Mouse (Mus musculus): Measurements from ENCODE around the gene Ccdc110. TPM values are rescaled to one million over a fixed set of nuclear protein-coding genes. Genes with fewer than 3 reads are reported as not detected.

Gene Ccdc110
- polyA plus RNA-seq, 1 experiment from 2014 or later, result not detected

- Histone ChIP-seq H3K9ac (ENCODE audit: low read length) (no peak overlapping the region), H3K4me2 (no peak overlapping the region), H3K9me3 (ENCODE audit: control insufficient read depth, low read length) (no peaks in the 10 kb centered on the region), H3K4me1 (ENCODE audit: control insufficient read depth, insufficient read depth, low read length) (no peaks in the 10 kb centered on the region), H3K27ac (ENCODE audit: low read depth, low read length) (no peak overlapping the region), H3K36me3 (ENCODE audit: control insufficient read depth, insufficient read depth, low read length) (no peaks in the 10 kb centered on the region), H3K4me3 (ENCODE audit: low read depth, low read length) (no peak overlapping the region), H3K27me3 (ENCODE audit: control insufficient read depth, insufficient read depth, low read length) (no peaks in the 10 kb centered on the region)
- WGBS, result 57% methylated on average over 2 of the region's 2 CpGs
- no peak for ATAC-seq (ENCODE audit: low FRiP score)
- DNase-seq (ENCODE audit: low spot score, missing footprints), result no peak
These were observed 16.2 kb downstream of the Ccdc110 start for GRCm38 (mm10) chr8:45950622-45951021.

GRCm38 (mm10) chr8:45970894-45971293 is 36.5 kb downstream of the Ccdc110 start:
- ATAC-seq (ENCODE audit: low FRiP score), result no peak
- H3K27me3 ChIP-seq (ENCODE audit: control insufficient read depth, insufficient read depth, low read length), result no peaks in the 10 kb centered on the region
- 94% methylated on average over 12 of the region's 12 CpGs for WGBS

GRCm38 (mm10) chr8:45973988-45974505 is 39.6 kb downstream of the Ccdc110 start:
- 75% methylated on average over 8 of the region's 8 CpGs for WGBS
- Histone ChIP-seq H3K9me3 (ENCODE audit: control insufficient read depth, low read length) (no peaks in the 10 kb centered on the region), H3K4me1 (ENCODE audit: control insufficient read depth, insufficient read depth, low read length) (peaks cover 7% of the 10 kb centered on the region), H3K4me3 (ENCODE audit: low read depth, low read length) (no peak overlapping the region), H3K27ac (ENCODE audit: low read depth, low read length) (no peak overlapping the region), H3K27me3 (ENCODE audit: control insufficient read depth, insufficient read depth, low read length) (no peaks in the 10 kb centered on the region), H3K36me3 (ENCODE audit: control insufficient read depth, insufficient read depth, low read length) (no peaks in the 10 kb centered on the region), H3K4me2 (no peak overlapping the region), H3K9ac (ENCODE audit: low read length) (no peak overlapping the region)
- no peak for ATAC-seq (ENCODE audit: low FRiP score)
- DNase-seq (ENCODE audit: low spot score, missing footprints), result no peak

More at GRCm38 (mm10) chr8:45970894-45971293, 36.5 kb downstream of the Ccdc110 start:
- Histone ChIP-seq H3K9ac (ENCODE audit: low read length) (no peak overlapping the region), H3K36me3 (ENCODE audit: control insufficient read depth, insufficient read depth, low read length) (no peaks in the 10 kb centered on the region), H3K27ac (ENCODE audit: low read depth, low read length) (no peak overlapping the region), H3K4me2 (no peak overlapping the region), H3K4me1 (ENCODE audit: control insufficient read depth, insufficient read depth, low read length) (peaks cover 3% of the 10 kb centered on the region), H3K4me3 (ENCODE audit: low read depth, low read length) (no peak overlapping the region), H3K9me3 (ENCODE audit: control insufficient read depth, low read length) (no peaks in the 10 kb centered on the region)
- peak; percentile 56 for DNase-seq (ENCODE audit: low spot score, missing footprints)

- ATAC-seq (ENCODE audit: low FRiP score) (peak; percentile 99), DNase-seq (ENCODE audit: low spot score, missing footprints) (peak; percentile 100)
- WGBS, result under 1% methylated on average over 57 of the region's 57 CpGs
- Histone ChIP-seq H3K27me3 (ENCODE audit: control insufficient read depth, insufficient read depth, low read length) (no peaks in the 10 kb centered on the region), H3K9me3 (ENCODE audit: control insufficient read depth, low read length) (no peaks in the 10 kb centered on the region), H3K4me2 (peak within 1 kb of the TSS; percentile 66), H3K9ac (ENCODE audit: low read length) (peak within 1 kb of the TSS; percentile 66), H3K36me3 (ENCODE audit: control insufficient read depth, insufficient read depth, low read length) (0 out of 2 replicates have a peak, but pooled peaks cover 2% of the 10 kb centered on the region), H3K4me1 (ENCODE audit: control insufficient read depth, insufficient read depth, low read length) (peaks cover 7% of the 10 kb centered on the region), H3K27ac (ENCODE audit: low read depth, low read length) (peak within 1 kb of the TSS; percentile 63), H3K4me3 (ENCODE audit: low read depth, low read length) (peak within 1 kb of the TSS; percentile 60)
These were observed 40.9 kb downstream of the Ccdc110 start, which contains the start of the genes 1700029J07Rik and Ufsp2 for GRCm38 (mm10) chr8:45975126-45975836. Gene 1700029J07Rik (minus strand): TSS chr8:45975252. Gene Ufsp2 (plus strand): TSS chr8:45975528.

- H3K9me3 ChIP-seq (ENCODE audit: control insufficient read depth, low read length), result no peaks in the 10 kb centered on the region
- ATAC-seq (ENCODE audit: low FRiP score) (peak; percentile 11), DNase-seq (ENCODE audit: low spot score, missing footprints) (no peak)
- H3K4me3 ChIP-seq (ENCODE audit: low read depth, low read length), result peak overlapping the region; percentile 60
- no peaks in the 10 kb centered on the region for H3K27me3 ChIP-seq (ENCODE audit: control insufficient read depth, insufficient read depth, low read length)
- H3K27ac ChIP-seq (ENCODE audit: low read depth, low read length), result no peak overlapping the region
- peaks cover 7% of the 10 kb centered on the region for H3K4me1 ChIP-seq (ENCODE audit: control insufficient read depth, insufficient read depth, low read length)
- peaks cover 4% of the 10 kb centered on the region; the same call in 1 of the 2 replicates for H3K36me3 ChIP-seq (ENCODE audit: control insufficient read depth, insufficient read depth, low read length)
- peak overlapping the region; percentile 66 for H3K4me2 ChIP-seq
- H3K9ac ChIP-seq (ENCODE audit: low read length), result peak overlapping the region; percentile 66; the same call in 1 of the 2 replicates
- 76% methylated on average over 11 of the region's 11 CpGs for WGBS
These were observed 41.5 kb downstream of the Ccdc110 start for GRCm38 (mm10) chr8:45975837-45976468.

GRCm38 (mm10) chr8:45986665-45987064 is 52.2 kb downstream of the Ccdc110 start:
- no peak for DNase-seq (ENCODE audit: low spot score, missing footprints)
- no peaks in the 10 kb centered on the region for H3K9me3 ChIP-seq (ENCODE audit: control insufficient read depth, low read length)
- no peaks in the 10 kb centered on the region for H3K27me3 ChIP-seq (ENCODE audit: control insufficient read depth, insufficient read depth, low read length)
- H3K4me1 ChIP-seq (ENCODE audit: control insufficient read depth, insufficient read depth, low read length), result no peaks in the 10 kb centered on the region
- WGBS, result 94% methylated on average over 3 of the region's 3 CpGs
- no peak overlapping the region for H3K9ac ChIP-seq (ENCODE audit: low read length)
- H3K4me3 ChIP-seq (ENCODE audit: low read depth, low read length), result no peak overlapping the region
- no peak overlapping the region for H3K4me2 ChIP-seq
- no peak for ATAC-seq (ENCODE audit: low FRiP score)
- H3K27ac ChIP-seq (ENCODE audit: low read depth, low read length), result no peak overlapping the region
- H3K36me3 ChIP-seq (ENCODE audit: control insufficient read depth, insufficient read depth, low read length), result peaks cover 2% of the 10 kb centered on the region

- Histone ChIP-seq H3K9me3 (ENCODE audit: control insufficient read depth, low read length) (no peaks in the 10 kb centered on the region), H3K27me3 (ENCODE audit: control insufficient read depth, insufficient read depth, low read length) (no peaks in the 10 kb centered on the region), H3K36me3 (ENCODE audit: control insufficient read depth, insufficient read depth, low read length) (peaks cover 2% of the 10 kb centered on the region; the same call in 1 of the 2 replicates), H3K4me3 (ENCODE audit: low read depth, low read length) (no peak overlapping the region), H3K9ac (ENCODE audit: low read length) (no peak overlapping the region), H3K4me2 (no peak overlapping the region), H3K4me1 (ENCODE audit: control insufficient read depth, insufficient read depth, low read length) (no peaks in the 10 kb centered on the region), H3K27ac (ENCODE audit: low read depth, low read length) (no peak overlapping the region)
- ATAC-seq (ENCODE audit: low FRiP score), result no peak
- no peak for DNase-seq (ENCODE audit: low spot score, missing footprints)
- WGBS, result 71% methylated on average over 2 of the region's 2 CpGs
These were observed 53.8 kb downstream of the Ccdc110 start for GRCm38 (mm10) chr8:45988189-45988588.

- H3K4me1 ChIP-seq (ENCODE audit: control insufficient read depth, insufficient read depth, low read length), result no peaks in the 10 kb centered on the region
These were observed 56.4 kb downstream of the Ccdc110 start for GRCm38 (mm10) chr8:45990631-45991310.

More at GRCm38 (mm10) chr8:45990631-45991310, 56.4 kb downstream of the Ccdc110 start:
- DNase-seq (ENCODE audit: low spot score, missing footprints) (no peak), ATAC-seq (ENCODE audit: low FRiP score) (no peak)
- H3K4me2 ChIP-seq, result no peak overlapping the region
- 96% methylated on average over 4 of the region's 4 CpGs for WGBS
- no peak overlapping the region for H3K9ac ChIP-seq (ENCODE audit: low read length)
- no peaks in the 10 kb centered on the region for H3K27me3 ChIP-seq (ENCODE audit: control insufficient read depth, insufficient read depth, low read length)
- no peak overlapping the region for H3K27ac ChIP-seq (ENCODE audit: low read depth, low read length)
- H3K9me3 ChIP-seq (ENCODE audit: control insufficient read depth, low read length), result no peaks in the 10 kb centered on the region
- H3K36me3 ChIP-seq (ENCODE audit: control insufficient read depth, insufficient read depth, low read length), result no peaks in the 10 kb centered on the region; the same call in 1 of the 2 replicates
- no peak overlapping the region for H3K4me3 ChIP-seq (ENCODE audit: low read depth, low read length)
